Mouse (Mus musculus) lung, adult 2 months (tissue): ENCODE results near the gene Ap1s2. TPM values are rescaled to one million over a fixed set of nuclear protein-coding genes. Genes with fewer than 3 reads are reported as not detected.
A peak's percentile ranks its signal among the peaks of the same experiment; 100 is the strongest.

ENCODE experiments used
- DNase-seq: peaks from one replicate; pipeline ENCODE4 v3.0.0; 2022
- H3K4me1 ChIP-seq: fragments of 200-500 bp; 2 replicates; pipeline ENCODE4 v1.6.1; 2011; ENCODE audit warnings: low read length; ENCODE audit not compliant: control insufficient read depth, insufficient read depth
- H3K4me3 ChIP-seq: fragments of 200-500 bp; replicated peaks from 2 replicates; pipeline ENCODE3; 2011; ENCODE audit warnings: low read depth, mild to moderate bottlenecking, control low read depth, low read length; ENCODE audit errors: extremely low read depth
- CTCF ChIP-seq: fragments of 200-500 bp; IDR thresholded peaks from 2 replicates; pipeline ENCODE4 v1.5.1; 2011; ENCODE audit warnings: mild to moderate bottlenecking, low read length, control low read depth; ENCODE audit not compliant: insufficient read depth
- POLR2A ChIP-seq: fragments of 200-500 bp; IDR thresholded peaks from 2 replicates; pipeline ENCODE4 v1.6.1; 2011; ENCODE audit warnings: low read depth, mild to moderate bottlenecking, control low read depth, low read length, borderline replicate concordance; ENCODE audit errors: extremely low read depth
- WGBS: fragments of 180-500 bp; shearing (Covaris S2); methylation state at CpG from one replicate; pipeline ENCODE4 v1.1.7; 2018; 5-methylcytosine and 5-hydroxymethylcytosine counted together
- polyA plus RNA-seq: library from polyadenylated mRNA; depleted of rRNA; stranded (reverse); fragments of >200 nt; gene quantifications from 2 replicates; pipeline ENCODE4 v1.2.3, GENCODE M21; 2012

The Ap1s2 gene
- polyA plus RNA-seq, 1 experiment: 6.6 TPM

- no peak for TF ChIP-seq CTCF
- no peak for DNase-seq
- Histone ChIP-seq H3K4me1 (no peaks in the 10 kb centered on the region), H3K4me3 (no peak overlapping the region)
- 47% methylated on average over 5 of the region's 5 CpGs for WGBS
Observed at GRCm38 (mm10) chrX:163899431-163900020, 9.3 kb upstream of the Ap1s2 start.

- no peak for TF ChIP-seq CTCF
- no peak for TF ChIP-seq POLR2A
- DNase-seq: no peak
- Histone ChIP-seq H3K4me3 (no peak overlapping the region), H3K4me1 (no peaks in the 10 kb centered on the region; the same call in 1 of the 2 replicates)
- WGBS: 76% methylated on average over 2 of the region's 2 CpGs
Observed at GRCm38 (mm10) chrX:163906861-163907260, 2.0 kb upstream of the Ap1s2 start.

- Histone ChIP-seq H3K4me3 (peak overlapping the region; percentile 84), H3K4me1 (no peaks in the 10 kb centered on the region; the same call in 1 of the 2 replicates)
- DNase-seq: no peak
- WGBS: 39% methylated on average over 8 of the region's 8 CpGs
- TF ChIP-seq CTCF (no peak), POLR2A (no peak)
Observed at GRCm38 (mm10) chrX:163908003-163908336, 847 bp upstream of the Ap1s2 start.

GRCm38 (mm10) chrX:163909381-163909780 is 564 bp downstream of the Ap1s2 start:
- TF ChIP-seq POLR2A: no peak
- no peak for TF ChIP-seq CTCF
- DNase-seq: no peak
- 24% methylated on average over 34 of the region's 34 CpGs for WGBS
- H3K4me1 ChIP-seq: no peaks in the 10 kb centered on the region; the same call in 1 of the 2 replicates
- peak overlapping the region; percentile 77 for H3K4me3 ChIP-seq

- DNase-seq: no peak
- Histone ChIP-seq H3K4me3 (no peak overlapping the region), H3K4me1 (no peaks in the 10 kb centered on the region; the same call in 1 of the 2 replicates)
- TF ChIP-seq POLR2A (no peak), CTCF (peak; percentile 38; the same call in 1 of the 2 replicates)
Observed at GRCm38 (mm10) chrX:163912791-163913190, 4.0 kb downstream of the Ap1s2 start.

- no peak for DNase-seq
- Histone ChIP-seq H3K4me1 (no peaks in the 10 kb centered on the region), H3K4me3 (no peak overlapping the region)
- TF ChIP-seq POLR2A (no peak), CTCF (no peak)
Observed at GRCm38 (mm10) chrX:163929550-163929949, 20.7 kb downstream of the Ap1s2 start.

- Histone ChIP-seq H3K4me3 (no peak overlapping the region), H3K4me1 (no peaks in the 10 kb centered on the region)
- TF ChIP-seq CTCF: no peak
- TF ChIP-seq POLR2A: no peak
- DNase-seq: no peak
- whole genome bisulfite sequencing: 85% methylated on average over 8 of the region's 8 CpGs
Observed at GRCm38 (mm10) chrX:163934731-163935130, 25.9 kb downstream of the Ap1s2 start.

- no peak for DNase-seq
- TF ChIP-seq POLR2A (no peak), CTCF (no peak)
- 81% methylated on average over 6 of the region's 6 CpGs for whole genome bisulfite sequencing
- no peak overlapping the region for H3K4me3 ChIP-seq
- no peaks in the 10 kb centered on the region for H3K4me1 ChIP-seq
Observed at GRCm38 (mm10) chrX:163938587-163938986, 29.8 kb downstream of the Ap1s2 start.

- DNase-seq: no peak
- WGBS: 89% methylated on average over 3 of the region's 3 CpGs
- H3K4me1 ChIP-seq: no peaks in the 10 kb centered on the region
- H3K4me3 ChIP-seq: no peak overlapping the region
- TF ChIP-seq CTCF (no peak), POLR2A (no peak)
Observed at GRCm38 (mm10) chrX:163944381-163944780, 35.6 kb downstream of the Ap1s2 start.

- H3K4me1 ChIP-seq: no peaks in the 10 kb centered on the region
- no peak overlapping the region for H3K4me3 ChIP-seq
- TF ChIP-seq POLR2A (no peak), CTCF (no peak)
- no peak for DNase-seq
- 70% methylated on average over 1 of the region's 1 CpGs for WGBS
Observed at GRCm38 (mm10) chrX:163951618-163952017, 42.8 kb downstream of the Ap1s2 start.
